Mouse (Mus musculus) fat pad, adult 2 months (tissue): ENCODE results near the gene Ppp2r5e.

Experiments used
- DNase-seq: peaks from one replicate; pipeline ENCODE4 v3.0.0-alpha.2; 2011; ENCODE audit warnings: low read depth, low spot score; ENCODE audit errors: extremely low read depth

The Ppp2r5e gene

GRCm38 (mm10) chr12:75579076-75579475, 17.0 kb downstream of the Ppp2r5e start:
- no peak for DNase-seq

GRCm38 (mm10) chr12:75577255-75577654, 18.8 kb downstream of the Ppp2r5e start:
- DNase-seq = no peak

GRCm38 (mm10) chr12:75572271-75572670, 23.8 kb downstream of the Ppp2r5e start:
- no peak for DNase-seq

- DNase-seq = no peak
Observed at GRCm38 (mm10) chr12:75570138-75570537, 25.9 kb downstream of the Ppp2r5e start.

- no peak for DNase-seq
Observed at GRCm38 (mm10) chr12:75567745-75568144, 28.3 kb downstream of the Ppp2r5e start.

GRCm38 (mm10) chr12:75565756-75566155, 30.3 kb downstream of the Ppp2r5e start:
- DNase-seq = no peak

- no peak for DNase-seq
Observed at GRCm38 (mm10) chr12:75564498-75564897, 31.5 kb downstream of the Ppp2r5e start.

GRCm38 (mm10) chr12:75562996-75563618, 32.9 kb downstream of the Ppp2r5e start:
- no peak for DNase-seq

GRCm38 (mm10) chr12:75560681-75561387, 35.2 kb downstream of the Ppp2r5e start:
- no peak for DNase-seq

- DNase-seq = no peak
Observed at GRCm38 (mm10) chr12:75559196-75559595, 36.8 kb downstream of the Ppp2r5e start.

- no peak for DNase-seq
Observed at GRCm38 (mm10) chr12:75557813-75558212, 38.2 kb downstream of the Ppp2r5e start.

- DNase-seq = no peak
Observed at GRCm38 (mm10) chr12:75555032-75555431, 41.0 kb downstream of the Ppp2r5e start.

- DNase-seq = peak; percentile 47
Observed at GRCm38 (mm10) chr12:75552296-75552695, 43.7 kb downstream of the Ppp2r5e start.

GRCm38 (mm10) chr12:75551671-75552070, 44.4 kb downstream of the Ppp2r5e start:
- DNase-seq = no peak

GRCm38 (mm10) chr12:75548999-75549398, 47.0 kb downstream of the Ppp2r5e start:
- DNase-seq = no peak

- no peak for DNase-seq
Observed at GRCm38 (mm10) chr12:75547174-75547573, 48.9 kb downstream of the Ppp2r5e start.

GRCm38 (mm10) chr12:75546241-75546640, 49.8 kb downstream of the Ppp2r5e start:
- DNase-seq = no peak

- no peak for DNase-seq
Observed at GRCm38 (mm10) chr12:75545431-75545925, 50.6 kb downstream of the Ppp2r5e start.

GRCm38 (mm10) chr12:75544666-75545065, 51.4 kb downstream of the Ppp2r5e start:
- no peak for DNase-seq

GRCm38 (mm10) chr12:75544259-75544658, 51.8 kb downstream of the Ppp2r5e start:
- no peak for DNase-seq

GRCm38 (mm10) chr12:75543346-75543745, 52.7 kb downstream of the Ppp2r5e start:
- DNase-seq = no peak

- no peak for DNase-seq
Observed at GRCm38 (mm10) chr12:75540621-75541171, 55.3 kb downstream of the Ppp2r5e start.
